Mouse (Mus musculus): ENCODE results near the gene Nfix. TPM values are rescaled to one million over a fixed set of nuclear protein-coding genes. Genes with fewer than 3 reads are reported as not detected.

The Nfix gene
- total and polyA plus RNA-seq, 3 experiments = 68.7 to 297 (median 274) TPM

GRCm38 (mm10) chr8:84668731-84669485, 131.2 kb downstream of the Nfix start:
- Histone ChIP-seq H3K79me2 (replicated peaks; ENCODE audit: control insufficient read depth, insufficient read depth, low read length) (no peaks in the 10 kb centered on the region), H3K4me3 (no peak overlapping the region), H3K9ac (ENCODE audit: low read depth, low read length) (no peak overlapping the region), H3K4me1 (ENCODE audit: control insufficient read depth, insufficient read depth, low read length) (no peaks in the 10 kb centered on the region), H3K36me3 (ENCODE audit: control insufficient read depth, insufficient read depth, low read length) (no peaks in the 10 kb centered on the region), H3K27me3 (ENCODE audit: control insufficient read depth, insufficient read depth, low read length) (no peaks in the 10 kb centered on the region), H3K27ac (no peak overlapping the region)
- no peak for DNase-seq
- TF ChIP-seq CTCF (IDR thresholded peaks at IDR 0.05) (no peak), EP300 (IDR thresholded peaks at IDR 0.05; ENCODE audit: insufficient read depth, low read depth, low read length) (no peak), POLR2A (IDR thresholded peaks at IDR 0.05; ENCODE audit: insufficient read depth, low read depth, low read length) (no peak)
- intact Hi-C loops (cut with DNase I) = no loop called here
- 73% methylated on average over 6 of the region's 6 CpGs for WGBS

GRCm38 (mm10) chr8:84668081-84668480, 132.1 kb downstream of the Nfix start:
- Histone ChIP-seq H3K9ac (ENCODE audit: low read depth, low read length) (no peak overlapping the region), H3K27me3 (ENCODE audit: control insufficient read depth, insufficient read depth, low read length) (no peaks in the 10 kb centered on the region), H3K4me1 (ENCODE audit: control insufficient read depth, insufficient read depth, low read length) (no peaks in the 10 kb centered on the region), H3K27ac (no peak overlapping the region), H3K79me2 (replicated peaks; ENCODE audit: control insufficient read depth, insufficient read depth, low read length) (no peaks in the 10 kb centered on the region), H3K36me3 (ENCODE audit: control insufficient read depth, insufficient read depth, low read length) (no peaks in the 10 kb centered on the region), H3K4me3 (no peak overlapping the region)
- no peak for DNase-seq
- intact Hi-C loops (cut with DNase I) = no loop called here
- no peak for TF ChIP-seq EP300 (IDR thresholded peaks at IDR 0.05; ENCODE audit: insufficient read depth, low read depth, low read length)
- TF ChIP-seq POLR2A (IDR thresholded peaks at IDR 0.05; ENCODE audit: insufficient read depth, low read depth, low read length) = no peak
- no peak for TF ChIP-seq CTCF (IDR thresholded peaks at IDR 0.05)
- WGBS = 46% methylated on average over 1 of the region's 1 CpGs

GRCm38 (mm10) chr8:84665385-84665893, 134.7 kb downstream of the Nfix start:
- no peak for DNase-seq
- Histone ChIP-seq H3K4me1 (ENCODE audit: control insufficient read depth, insufficient read depth, low read length) (no peaks in the 10 kb centered on the region), H3K9ac (ENCODE audit: low read depth, low read length) (peak overlapping the region; percentile 66), H3K79me2 (replicated peaks; ENCODE audit: control insufficient read depth, insufficient read depth, low read length) (no peaks in the 10 kb centered on the region), H3K36me3 (ENCODE audit: control insufficient read depth, insufficient read depth, low read length) (no peaks in the 10 kb centered on the region), H3K27me3 (ENCODE audit: control insufficient read depth, insufficient read depth, low read length) (no peaks in the 10 kb centered on the region), H3K27ac (peak overlapping the region; percentile 94), H3K4me3 (peak overlapping the region; percentile 53)
- TF ChIP-seq EP300 (IDR thresholded peaks at IDR 0.05; ENCODE audit: insufficient read depth, low read depth, low read length) (no peak), POLR2A (IDR thresholded peaks at IDR 0.05; ENCODE audit: insufficient read depth, low read depth, low read length) (no peak), CTCF (IDR thresholded peaks at IDR 0.05) (no peak)
- intact Hi-C loops (cut with DNase I) = loop anchor here (1.0 to 2.0 kb wide), 3 partner anchors 22 to 323 kb away; partner anchors contain the start of gene Nacc1
- 4% methylated on average over 14 of the region's 14 CpGs for WGBS

- TF ChIP-seq POLR2A (IDR thresholded peaks at IDR 0.05; ENCODE audit: insufficient read depth, low read depth, low read length) = peak; percentile 68
- peak; percentile 66 for TF ChIP-seq CTCF (IDR thresholded peaks at IDR 0.05)
- peak; percentile 70; the same call in 1 of the 2 replicates for TF ChIP-seq EP300 (IDR thresholded peaks at IDR 0.05; ENCODE audit: insufficient read depth, low read depth, low read length)
- DNase-seq = peak; percentile 79 to 86
- no peaks in the 10 kb centered on the region for H3K79me2 ChIP-seq (replicated peaks; ENCODE audit: control insufficient read depth, insufficient read depth, low read length)
- no peaks in the 10 kb centered on the region for H3K4me1 ChIP-seq (ENCODE audit: control insufficient read depth, insufficient read depth, low read length)
- H3K4me3 ChIP-seq = peak overlapping the region; percentile 53
- under 1% methylated on average over 29 of the region's 29 CpGs for WGBS
- H3K27me3 ChIP-seq (ENCODE audit: control insufficient read depth, insufficient read depth, low read length) = no peaks in the 10 kb centered on the region
- peak overlapping the region; percentile 94 for H3K27ac ChIP-seq
- H3K9ac ChIP-seq (ENCODE audit: low read depth, low read length) = peak overlapping the region; percentile 66
- intact Hi-C loops (cut with DNase I) = loop anchor here (1.0 to 2.0 kb wide), 3 partner anchors 23 to 324 kb away; partner anchors contain the start of gene Nacc1
- no peaks in the 10 kb centered on the region for H3K36me3 ChIP-seq (ENCODE audit: control insufficient read depth, insufficient read depth, low read length)
Measured at GRCm38 (mm10) chr8:84664566-84665384, 135.4 kb downstream of the Nfix start.

- Histone ChIP-seq H3K27me3 (ENCODE audit: control insufficient read depth, insufficient read depth, low read length) (no peaks in the 10 kb centered on the region), H3K4me3 (peak overlapping the region; percentile 87), H3K9ac (ENCODE audit: low read depth, low read length) (peak overlapping the region; percentile 63), H3K79me2 (replicated peaks; ENCODE audit: control insufficient read depth, insufficient read depth, low read length) (no peaks in the 10 kb centered on the region), H3K36me3 (ENCODE audit: control insufficient read depth, insufficient read depth, low read length) (no peaks in the 10 kb centered on the region), H3K27ac (peak overlapping the region; percentile 96), H3K4me1 (ENCODE audit: control insufficient read depth, insufficient read depth, low read length) (no peaks in the 10 kb centered on the region; the same call in 1 of the 2 replicates)
- intact Hi-C loops (cut with DNase I) = loop anchor here (2.0 kb wide), 2 partner anchors 25 to 325 kb away; no protein-coding TSS in a partner anchor
- TF ChIP-seq CTCF (IDR thresholded peaks at IDR 0.05) = no peak
- TF ChIP-seq EP300 (IDR thresholded peaks at IDR 0.05; ENCODE audit: insufficient read depth, low read depth, low read length) = peak; percentile 69; the same call in 1 of the 2 replicates
- TF ChIP-seq POLR2A (IDR thresholded peaks at IDR 0.05; ENCODE audit: insufficient read depth, low read depth, low read length) = peak; percentile 96
- peak; percentile 98 for DNase-seq
- 2% methylated on average over 43 of the region's 43 CpGs for WGBS
Measured at GRCm38 (mm10) chr8:84663483-84664327, 136.4 kb downstream of the Nfix start.

All from heart, adult 2 months (tissue).